Comparison of ENCODE assay signal across 20 mouse cellular contexts in the genomic region with DNA sequence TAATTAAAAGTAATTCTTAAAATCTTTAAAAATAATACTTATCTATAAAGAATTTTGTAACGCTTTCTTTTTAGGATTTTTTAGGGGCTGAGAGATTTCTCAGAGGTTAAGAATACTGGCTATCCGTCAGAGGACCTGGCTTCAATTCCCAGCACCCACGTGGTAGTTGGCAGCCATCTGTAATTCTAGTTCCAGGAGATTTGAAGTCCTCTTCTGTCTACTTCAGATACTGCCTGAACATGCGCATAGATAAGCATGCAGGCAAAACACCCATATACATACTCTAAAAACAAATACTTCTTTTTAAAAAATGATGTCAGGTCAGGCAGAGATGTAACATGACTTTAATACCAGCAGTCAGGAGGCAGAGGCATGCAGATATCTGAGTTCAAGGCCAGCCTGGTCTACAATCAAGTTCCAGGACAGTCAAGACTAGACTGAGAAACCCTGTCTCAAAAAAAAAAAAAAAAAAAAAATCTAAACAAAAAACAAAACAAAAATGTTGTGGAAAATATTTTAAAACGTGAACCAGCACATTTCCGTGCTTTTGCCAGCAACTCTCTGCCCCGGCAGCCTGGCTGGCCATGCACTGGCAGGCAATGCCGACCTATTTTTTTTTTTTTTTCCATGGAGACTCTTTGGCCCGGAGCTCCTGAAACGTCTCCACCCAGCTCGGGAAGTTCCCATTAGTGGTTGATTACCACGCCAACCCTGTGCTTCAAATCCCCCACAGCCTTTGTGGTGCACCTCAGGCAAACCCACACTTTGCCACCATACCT.
"Had no signal": no experiment of that assay in that cellular context is flagged by ENCODE, and none has a peak within 500 bp of the region (broad histone marks: within the 10 kb centered on the region; RNA-seq: fewer than 3 reads in every experiment).

No protein-coding gene starts in this region.

- H3K4me2 ChIP-seq: kidney, embryonic 15.5 days; limb, embryonic 12.5 days; limb, embryonic 15.5 days; liver, embryonic 12.5 days; liver, embryonic 15.5 days; midbrain, embryonic 12.5 days; midbrain, embryonic 15.5 days; neural tube, embryonic 12.5 days; neural tube, embryonic 15.5 days; stomach, embryonic 15.5 days had no signal

- H3K36me3 ChIP-seq: kidney, embryonic 15.5 days; limb, embryonic 12.5 days; limb, embryonic 15.5 days; liver, embryonic 12.5 days; liver, embryonic 15.5 days; midbrain, embryonic 12.5 days; midbrain, embryonic 15.5 days; neural tube, embryonic 12.5 days; neural tube, embryonic 15.5 days; stomach, embryonic 15.5 days had no signal

- H3K4me3 ChIP-seq: kidney, embryonic 15.5 days; limb, embryonic 12.5 days; limb, embryonic 15.5 days; liver, embryonic 12.5 days; liver, embryonic 15.5 days; midbrain, embryonic 12.5 days; midbrain, embryonic 15.5 days; neural tube, embryonic 12.5 days; neural tube, embryonic 15.5 days; stomach, embryonic 15.5 days had no signal

- H3K9ac ChIP-seq: kidney, embryonic 15.5 days; limb, embryonic 12.5 days; limb, embryonic 15.5 days; liver, embryonic 12.5 days; liver, embryonic 15.5 days; midbrain, embryonic 12.5 days; midbrain, embryonic 15.5 days; neural tube, embryonic 12.5 days; neural tube, embryonic 15.5 days; stomach, embryonic 15.5 days had no signal

- H3K9me3 ChIP-seq: kidney, embryonic 15.5 days; limb, embryonic 12.5 days; limb, embryonic 15.5 days; liver, embryonic 12.5 days; liver, embryonic 15.5 days; midbrain, embryonic 12.5 days; midbrain, embryonic 15.5 days; neural tube, embryonic 12.5 days; neural tube, embryonic 15.5 days; stomach, embryonic 15.5 days had no signal

- H3K4me1 ChIP-seq: kidney, embryonic 15.5 days; limb, embryonic 12.5 days; limb, embryonic 15.5 days; liver, embryonic 12.5 days; liver, embryonic 15.5 days; midbrain, embryonic 12.5 days; midbrain, embryonic 15.5 days; neural tube, embryonic 12.5 days; neural tube, embryonic 15.5 days; stomach, embryonic 15.5 days had no signal

- DNase-seq: kidney, adult 8-10 months; kidney, postnatal 10 days; kidney, postnatal 4 days; left cerebral cortex, postnatal 4 days; lung, adult 2 months; right cerebral cortex, adult 18-20 months; right cerebral cortex, postnatal 14 days; right cerebral cortex, postnatal 4 days; thymus, postnatal 25 days had no signal

- H3K27ac ChIP-seq: kidney, embryonic 15.5 days; limb, embryonic 12.5 days; limb, embryonic 15.5 days; liver, embryonic 12.5 days; liver, embryonic 15.5 days; macrophage; midbrain, embryonic 12.5 days; midbrain, embryonic 15.5 days; neural tube, embryonic 12.5 days; neural tube, embryonic 15.5 days; stomach, embryonic 15.5 days had no signal

- ATAC-seq: liver, embryonic 12.5 days; midbrain, embryonic 15.5 days had no signal

- H3K27me3 ChIP-seq: kidney, embryonic 15.5 days; limb, embryonic 12.5 days; limb, embryonic 15.5 days; liver, embryonic 12.5 days; liver, embryonic 15.5 days; midbrain, embryonic 12.5 days; midbrain, embryonic 15.5 days; neural tube, embryonic 12.5 days; neural tube, embryonic 15.5 days; stomach, embryonic 15.5 days had no signal
